Mouse (Mus musculus): ENCODE measurements around the gene Slc25a51.

The Slc25a51 gene

DNA sequence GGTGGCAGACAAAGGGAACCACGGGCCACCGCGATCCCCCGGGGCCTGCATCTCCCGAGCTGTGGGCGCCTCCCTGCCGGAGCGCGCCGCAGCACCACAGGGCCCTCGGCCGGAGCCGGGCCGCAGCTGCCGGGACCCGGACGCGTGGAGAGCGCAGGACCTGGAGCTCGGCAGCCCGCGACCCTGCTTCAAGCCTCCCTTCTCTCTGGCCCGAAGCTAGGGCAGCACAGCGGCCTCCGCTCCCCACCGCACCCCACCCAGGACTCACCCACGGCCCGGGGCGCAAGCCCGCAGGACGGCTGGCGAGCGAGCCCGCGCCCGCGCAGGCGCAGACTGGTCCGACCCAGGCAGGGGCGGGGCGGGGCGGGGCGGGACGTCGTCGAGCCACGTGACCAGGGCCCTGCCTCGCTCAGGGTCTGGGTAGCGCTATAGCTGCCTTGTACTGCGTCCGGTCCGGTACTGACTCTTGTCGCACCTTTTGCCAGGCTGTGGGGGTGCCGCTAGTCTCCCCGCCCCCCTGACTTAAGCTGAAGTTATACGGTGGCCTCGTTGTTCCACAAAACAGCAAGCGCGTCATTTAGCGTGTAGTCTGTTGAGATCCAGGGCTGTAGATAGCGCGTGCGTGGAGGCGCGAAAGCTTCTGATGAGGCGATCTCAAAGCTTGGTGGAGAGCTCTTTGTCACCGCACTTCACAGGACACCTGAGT lies at the start of gene Slc25a51:
TSS of gene Slc25a51 (minus strand) at position 340 of the 706 bp plus-strand sequence.
- DNase-seq (ENCODE audit: low read depth, low spot score), result peak; percentile 97

DNA sequence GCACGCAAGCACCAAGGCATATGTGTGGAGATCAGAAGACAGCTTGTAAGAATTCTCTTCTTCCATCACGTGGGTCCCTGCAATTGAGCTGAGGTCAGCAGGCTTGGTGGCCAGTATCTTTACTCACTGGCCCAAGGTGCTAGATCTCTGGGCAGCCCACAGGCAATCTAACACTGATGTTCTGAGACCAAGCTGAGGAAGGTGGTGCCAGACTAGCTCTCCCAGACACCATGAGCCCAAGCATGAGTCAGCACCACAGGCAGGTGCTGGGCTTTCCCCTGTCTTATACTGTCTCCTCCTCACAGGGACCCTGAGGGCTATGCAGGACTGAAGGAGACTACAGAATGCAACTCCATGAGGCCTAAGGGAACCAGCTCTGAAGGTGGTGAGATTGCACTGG lies 49.0 kb upstream of the Slc25a51 start:
- no peak for DNase-seq (ENCODE audit: low read depth, low spot score)

DNA sequence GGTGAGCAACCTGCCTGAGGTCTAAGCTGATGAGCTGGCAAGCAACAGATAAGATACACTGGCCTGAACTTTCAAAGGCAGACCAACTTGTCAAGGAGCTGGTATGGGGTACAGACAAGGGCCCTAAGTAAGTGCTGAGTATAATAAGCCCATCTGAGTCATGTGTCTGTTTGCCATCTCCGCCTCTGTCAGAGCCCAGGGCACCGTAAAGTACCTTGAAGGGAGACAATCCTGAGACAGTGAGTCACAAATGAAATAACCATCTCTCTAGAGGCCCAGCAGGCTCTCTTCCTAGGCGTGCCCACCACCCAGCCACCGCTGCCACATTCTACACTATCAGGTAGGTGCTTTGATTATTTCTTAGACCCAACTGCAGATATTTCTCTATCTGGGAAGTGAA lies 46.4 kb upstream of the Slc25a51 start:
- no peak for DNase-seq (ENCODE audit: low read depth, low spot score)

DNA sequence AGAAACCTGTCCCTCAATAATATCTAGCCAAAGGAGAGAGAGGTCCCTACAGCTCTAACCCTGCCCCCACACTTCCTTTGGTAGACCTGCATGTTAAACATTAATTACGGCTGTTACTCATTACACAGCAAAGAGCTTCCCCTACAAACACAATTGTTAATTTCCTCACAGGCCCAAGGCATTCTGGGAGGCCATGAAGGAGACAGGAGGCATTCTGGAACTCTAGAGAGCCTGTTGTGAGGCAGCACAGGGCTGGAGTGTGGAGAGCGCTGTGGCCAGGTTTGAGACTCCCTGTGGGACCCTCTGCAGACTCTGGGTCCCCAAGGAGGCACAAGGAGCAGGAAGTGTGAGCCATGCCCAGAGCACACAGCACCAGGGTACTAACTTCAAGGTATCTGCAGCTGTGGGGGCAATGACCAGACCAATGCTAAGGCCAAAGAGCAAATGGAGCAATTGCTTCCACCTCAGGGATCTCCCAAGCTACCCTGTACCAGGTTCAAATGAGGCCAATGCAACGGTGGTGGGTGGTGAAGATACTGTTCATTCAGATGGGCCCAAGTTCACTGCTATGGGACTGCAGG lies 44.8 kb upstream of the Slc25a51 start:
- no peak for DNase-seq (ENCODE audit: low read depth, low spot score)

DNA sequence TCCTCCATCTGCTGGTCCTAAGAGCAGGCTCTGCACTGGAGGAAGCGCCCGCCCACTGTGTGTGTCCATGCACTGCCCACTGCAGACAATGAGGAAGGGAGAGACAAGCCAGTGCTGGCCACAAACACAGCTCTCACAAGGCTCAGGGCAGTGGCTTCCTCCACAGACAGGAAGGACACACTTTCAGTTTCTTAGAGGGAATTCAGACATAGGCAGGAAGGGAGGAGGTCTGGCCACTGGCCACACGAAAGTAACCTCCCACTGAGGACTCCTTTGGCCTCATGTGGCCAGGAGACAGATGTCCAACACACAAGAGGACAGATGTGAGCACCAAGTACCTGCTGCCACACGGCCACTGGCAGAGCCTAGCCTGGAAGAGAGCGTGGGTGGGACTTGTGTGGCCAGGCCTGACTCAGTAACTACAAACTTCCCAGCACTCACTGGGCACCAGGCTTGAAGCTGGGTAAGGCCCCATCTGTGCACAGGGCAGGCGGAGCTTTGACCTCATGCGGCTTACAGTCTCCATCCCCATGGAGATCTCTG lies 44.1 kb upstream of the Slc25a51 start:
- DNase-seq (ENCODE audit: low read depth, low spot score), result no peak

DNA sequence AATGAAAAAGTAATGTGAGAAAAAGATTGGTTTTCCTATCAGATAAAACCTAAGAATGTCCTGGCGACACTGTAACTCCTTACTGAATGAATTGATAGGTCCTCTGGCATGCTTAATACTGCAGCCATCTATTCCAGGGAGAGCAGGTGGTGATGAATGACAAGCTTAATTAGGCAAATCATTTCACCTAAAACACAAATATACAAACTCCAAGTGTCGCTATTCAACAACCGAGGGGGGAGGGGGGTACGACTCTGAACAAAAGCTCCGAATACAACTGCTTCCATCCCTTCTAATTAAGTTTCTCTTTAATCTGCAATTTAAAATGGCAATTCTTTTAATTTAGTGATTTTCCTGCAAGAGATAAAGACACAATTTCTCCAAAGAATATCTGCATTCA lies 40.4 kb upstream of the Slc25a51 start:
- DNase-seq (ENCODE audit: low read depth, low spot score), result no peak

DNA sequence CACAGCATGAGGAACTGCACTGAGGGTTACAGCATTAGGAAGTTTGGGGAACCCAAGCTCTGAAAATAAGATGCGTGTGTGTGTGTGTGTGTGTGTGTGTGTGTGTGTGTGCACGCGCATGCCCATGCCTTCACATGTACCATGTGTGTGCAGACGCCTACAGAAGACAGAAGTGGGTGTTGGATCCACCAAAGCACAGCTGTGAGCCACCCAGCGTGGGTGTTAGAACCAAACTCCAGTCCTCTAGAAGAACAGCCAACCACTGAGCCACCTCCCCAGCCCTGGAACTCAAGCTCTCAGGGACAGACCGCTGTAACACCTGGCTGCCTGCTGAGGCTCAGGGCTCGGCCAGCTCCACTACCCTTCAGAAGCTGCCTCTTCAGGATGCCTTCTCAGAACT lies 39.9 kb upstream of the Slc25a51 start:
- no peak for DNase-seq (ENCODE audit: low read depth, low spot score)

DNA sequence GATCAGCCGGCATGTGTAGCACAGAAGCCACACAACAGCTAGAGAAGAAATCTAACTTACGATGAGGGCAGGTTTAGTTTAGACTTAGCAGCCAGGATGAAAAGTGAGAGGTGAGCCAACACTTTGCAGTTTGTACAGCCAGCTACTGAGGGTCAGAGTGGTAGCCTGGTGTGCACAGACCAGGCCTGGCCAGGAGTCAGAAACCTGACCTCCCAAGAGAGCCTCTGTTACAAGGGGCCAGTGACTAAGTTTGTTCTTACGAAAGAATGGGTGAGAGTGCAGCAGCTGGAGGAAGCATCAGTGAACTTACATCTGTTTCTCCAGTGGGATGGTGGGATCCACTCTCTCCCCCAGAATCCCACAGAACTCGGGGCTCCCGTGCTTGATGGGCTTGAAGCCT lies 38.6 kb upstream of the Slc25a51 start:
- DNase-seq (ENCODE audit: low read depth, low spot score), result no peak

DNA sequence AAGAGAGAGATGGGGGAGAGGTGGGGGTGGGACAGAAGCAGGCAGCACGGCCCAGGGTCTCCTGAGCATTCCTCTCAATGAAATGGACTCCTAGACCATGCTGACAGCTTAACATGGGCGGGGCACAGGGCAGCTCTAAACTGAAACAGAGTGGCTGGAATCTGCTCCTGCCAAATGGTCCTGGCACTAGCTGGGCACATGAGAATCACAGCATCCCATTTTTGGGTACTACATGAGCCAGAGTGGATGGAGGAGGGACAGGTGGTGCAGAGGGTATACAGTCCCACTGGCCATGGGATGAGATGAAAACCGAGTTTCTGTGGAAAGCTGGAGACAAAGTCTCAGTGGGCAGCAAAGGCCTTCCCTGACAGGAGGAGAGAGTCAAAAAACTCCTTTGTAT lies 36.7 kb upstream of the Slc25a51 start:
- no peak for DNase-seq (ENCODE audit: low read depth, low spot score)

DNA sequence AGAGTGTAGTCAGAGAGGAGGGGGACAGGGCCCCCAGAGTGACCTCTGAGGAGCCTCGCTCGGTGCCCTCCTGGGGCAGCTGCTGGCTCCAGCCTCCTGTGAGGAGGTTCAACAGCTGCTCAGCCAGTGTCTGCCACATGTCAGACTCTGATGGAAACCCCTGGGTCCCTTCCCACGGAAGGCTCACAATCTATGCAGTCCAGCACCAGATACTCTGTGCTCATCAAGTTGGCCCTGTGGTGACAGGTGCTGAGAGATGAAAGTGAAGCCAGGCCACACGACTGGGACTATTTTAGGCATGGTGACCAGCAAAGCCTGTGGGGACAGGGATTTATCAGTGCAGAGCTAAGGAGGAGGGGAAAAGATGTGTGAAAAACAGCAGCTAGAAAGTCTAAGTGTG lies 36.2 kb upstream of the Slc25a51 start:
- no peak for DNase-seq (ENCODE audit: low read depth, low spot score)

DNA sequence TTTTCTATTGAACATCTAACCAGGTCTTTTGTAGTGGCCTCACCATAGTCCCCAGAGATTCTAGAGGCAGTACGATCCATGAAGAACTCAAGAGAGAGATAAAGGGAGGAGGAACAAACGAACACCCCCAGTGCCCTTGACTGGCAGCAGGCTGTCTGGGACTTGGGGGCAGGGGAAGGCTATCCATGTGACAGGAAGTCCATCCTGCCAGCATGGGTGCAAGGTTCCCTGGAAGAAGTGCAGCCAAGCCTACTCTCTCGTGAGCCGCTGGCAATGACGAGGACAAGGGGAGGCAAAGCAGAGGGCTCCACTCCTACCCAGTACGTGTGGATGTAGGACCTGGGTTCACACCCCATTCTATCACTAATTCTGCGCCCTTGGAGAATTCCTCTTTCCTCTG lies 35.1 kb upstream of the Slc25a51 start:
- no peak for DNase-seq (ENCODE audit: low read depth, low spot score)

DNA sequence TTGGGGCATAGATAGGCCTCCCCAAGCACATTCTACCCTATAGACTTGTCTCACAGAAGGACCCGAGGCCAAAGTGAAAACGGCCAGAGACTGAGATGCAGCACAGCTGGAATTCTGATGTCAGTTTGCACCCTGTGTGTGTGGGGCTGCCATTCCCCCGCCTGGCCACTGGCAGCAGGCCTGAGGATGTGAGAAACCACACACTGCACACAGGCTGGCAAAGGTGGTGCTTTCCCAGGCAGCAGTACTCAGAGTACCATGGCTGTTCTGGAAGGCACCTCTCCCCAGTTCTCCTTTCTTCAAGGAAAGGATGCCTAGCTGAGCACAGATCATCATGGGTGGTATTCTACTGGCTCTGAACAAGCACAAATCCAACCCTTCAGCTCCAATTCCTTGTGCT lies 33.7 kb upstream of the Slc25a51 start:
- no peak for DNase-seq (ENCODE audit: low read depth, low spot score)

DNA sequence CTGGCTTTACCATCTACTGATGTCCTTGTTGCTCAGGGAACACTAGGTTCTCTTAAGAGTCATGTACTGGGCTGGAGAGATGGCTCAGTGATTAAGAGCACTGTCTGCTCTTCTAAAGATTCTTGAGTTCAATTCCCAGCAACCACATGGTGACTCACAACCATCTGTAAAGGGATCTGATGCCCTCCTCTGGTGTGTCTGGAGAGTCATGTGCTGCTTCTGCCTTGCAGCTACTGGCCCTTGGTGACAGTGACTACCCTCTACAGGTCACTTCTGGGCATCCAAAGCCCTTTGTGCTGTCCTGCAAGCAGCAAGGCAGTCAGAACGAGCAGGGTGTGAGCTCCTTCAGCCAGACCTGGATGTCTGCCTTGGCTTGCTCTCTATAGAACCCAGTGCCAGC lies 33.2 kb upstream of the Slc25a51 start:
- DNase-seq (ENCODE audit: low read depth, low spot score), result no peak

DNA sequence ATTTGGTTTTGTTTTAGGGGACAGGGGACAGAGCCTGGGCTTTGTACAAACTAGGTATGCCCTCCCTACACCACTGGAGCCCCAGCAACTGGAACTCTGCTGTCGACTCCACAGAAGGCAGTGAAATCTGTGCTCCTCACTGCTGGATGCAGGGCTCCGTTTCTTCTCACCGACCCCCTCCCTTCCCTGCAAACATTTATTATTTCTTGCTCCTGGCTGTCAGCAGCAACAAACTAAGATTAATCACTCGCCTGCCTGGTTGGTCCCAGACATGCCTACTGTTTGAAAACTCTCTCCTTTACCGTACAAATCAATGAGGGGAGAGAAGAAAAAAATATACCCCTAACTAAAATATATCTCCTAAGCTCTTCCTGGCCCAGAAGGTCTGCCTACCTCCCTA lies 30.7 kb upstream of the Slc25a51 start:
- DNase-seq (ENCODE audit: low read depth, low spot score), result no peak

DNA sequence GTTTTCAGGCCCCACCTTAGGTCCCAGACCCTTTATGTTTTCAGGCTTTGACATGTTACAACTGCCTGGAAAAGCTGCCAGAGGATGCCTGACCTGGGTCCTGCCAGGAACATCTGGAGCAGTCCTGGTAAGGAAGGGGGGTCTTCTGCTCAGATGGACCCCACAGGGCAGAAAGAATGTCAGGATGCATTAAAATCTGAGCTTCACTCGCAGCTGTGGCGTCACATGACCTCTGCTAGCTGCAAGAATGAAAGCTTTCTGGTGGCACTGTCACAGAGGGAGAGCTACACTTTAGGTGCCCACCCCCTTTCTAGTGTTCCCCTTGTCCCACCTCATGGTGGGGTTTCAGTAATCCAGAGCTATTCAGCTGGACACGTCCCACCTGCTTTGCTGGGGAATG lies 28.4 kb upstream of the Slc25a51 start:
- DNase-seq (ENCODE audit: low read depth, low spot score), result no peak

DNA sequence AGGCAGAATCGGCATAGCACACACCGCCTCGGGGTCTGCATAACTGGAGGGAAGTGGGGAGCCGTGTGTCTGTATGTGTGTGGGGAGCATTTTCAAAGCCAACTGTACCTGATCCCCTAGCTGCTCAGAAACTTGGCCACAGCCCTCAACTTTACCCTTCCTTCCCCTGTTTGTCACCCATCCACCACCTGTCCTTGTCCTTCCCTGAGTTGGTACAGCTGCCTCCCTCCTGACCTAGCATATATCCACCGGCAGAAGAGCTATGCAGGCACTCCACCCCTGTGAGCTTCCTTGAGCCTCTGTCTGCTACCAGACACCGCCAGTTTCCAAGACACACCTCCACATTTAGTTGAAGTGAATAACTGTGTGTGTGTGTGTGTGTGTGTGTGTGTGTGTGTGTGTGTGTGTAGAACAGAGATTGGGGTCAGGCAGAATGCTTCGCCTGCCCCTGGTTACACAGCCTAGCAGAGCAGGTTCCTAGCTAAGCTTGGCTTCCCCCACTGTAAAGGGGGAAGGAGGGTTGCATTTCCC lies 27.9 kb upstream of the Slc25a51 start:
- no peak for DNase-seq (ENCODE audit: low read depth, low spot score)

DNA sequence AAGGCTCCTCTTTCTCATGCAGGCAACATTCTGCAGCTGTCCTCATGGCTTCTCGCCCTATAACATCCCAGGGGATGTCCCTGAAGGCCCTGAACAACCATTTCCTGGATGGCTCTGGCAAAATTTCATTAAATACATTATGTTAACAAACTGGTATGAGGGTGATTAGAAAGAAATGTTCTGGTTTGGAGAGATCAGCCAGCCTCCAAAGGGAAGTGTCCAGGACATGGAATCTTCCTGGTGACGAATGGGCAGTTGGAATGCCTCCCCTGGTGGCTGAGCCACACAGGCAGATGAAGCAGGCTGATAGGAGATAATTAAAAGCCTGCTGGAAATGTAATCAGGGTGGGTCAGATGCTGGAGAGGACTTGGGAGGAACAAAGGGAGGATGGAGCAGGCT lies 27.3 kb upstream of the Slc25a51 start:
- DNase-seq (ENCODE audit: low read depth, low spot score), result no peak

DNA sequence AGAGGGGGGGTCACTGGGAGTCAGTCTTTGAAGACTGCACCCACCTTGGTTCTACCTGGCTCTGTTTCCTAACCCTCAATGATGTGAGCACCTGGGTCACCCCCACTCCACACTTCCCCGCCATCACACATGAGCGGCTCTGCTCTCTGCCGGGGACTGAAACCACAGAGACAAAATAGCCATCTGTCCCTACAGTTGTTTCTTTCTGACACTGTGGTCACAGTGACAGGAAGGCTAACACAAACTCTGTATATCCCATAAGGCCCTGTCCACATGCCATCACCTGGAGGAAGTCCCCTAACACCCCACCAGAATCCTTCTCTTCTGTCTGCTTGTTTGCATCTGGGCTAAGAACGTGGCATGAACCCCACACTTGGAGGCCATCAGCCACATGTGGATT lies 26.1 kb upstream of the Slc25a51 start:
- no peak for DNase-seq (ENCODE audit: low read depth, low spot score)

DNA sequence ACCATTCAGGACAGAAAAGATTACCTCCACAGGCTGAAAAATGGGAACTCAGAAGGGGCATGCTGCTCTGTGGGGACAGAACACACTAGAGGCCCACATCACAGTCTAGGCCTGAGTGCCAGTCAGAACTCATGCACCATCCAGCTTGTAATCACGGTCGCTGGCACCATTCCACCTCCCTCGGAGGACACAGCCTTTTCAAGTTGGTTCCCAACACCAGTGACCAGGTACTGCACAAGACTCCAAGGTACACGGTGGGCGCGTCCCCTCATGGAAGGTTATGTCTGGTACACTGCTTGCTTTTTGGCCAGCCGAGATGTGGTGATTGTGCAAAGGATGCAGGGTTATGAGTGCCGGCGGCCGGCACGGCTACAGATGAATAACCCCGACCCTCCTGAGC lies 25.5 kb upstream of the Slc25a51 start:
- DNase-seq (ENCODE audit: low read depth, low spot score), result no peak

DNA sequence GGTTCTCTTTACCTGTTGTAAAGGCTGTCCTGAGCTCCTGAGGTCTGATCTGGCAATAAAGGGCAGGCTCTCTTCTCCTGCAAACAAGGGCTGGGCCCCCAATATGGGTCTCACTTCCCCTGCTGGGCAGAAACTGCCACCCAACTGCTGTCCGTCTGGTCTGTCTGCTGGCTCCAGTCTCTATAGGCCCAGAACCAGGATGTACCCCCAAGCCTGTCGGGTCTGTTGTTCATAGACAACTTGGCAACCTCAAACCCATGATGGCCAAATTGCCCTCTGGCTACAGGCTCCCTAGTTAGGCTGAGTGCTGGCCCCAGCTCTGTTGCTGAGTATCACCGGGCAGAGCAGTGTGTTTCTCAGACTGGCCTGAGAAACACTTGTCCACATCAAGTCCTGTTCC lies 23.2 kb upstream of the Slc25a51 start:
- no peak for DNase-seq (ENCODE audit: low read depth, low spot score)

DNA sequence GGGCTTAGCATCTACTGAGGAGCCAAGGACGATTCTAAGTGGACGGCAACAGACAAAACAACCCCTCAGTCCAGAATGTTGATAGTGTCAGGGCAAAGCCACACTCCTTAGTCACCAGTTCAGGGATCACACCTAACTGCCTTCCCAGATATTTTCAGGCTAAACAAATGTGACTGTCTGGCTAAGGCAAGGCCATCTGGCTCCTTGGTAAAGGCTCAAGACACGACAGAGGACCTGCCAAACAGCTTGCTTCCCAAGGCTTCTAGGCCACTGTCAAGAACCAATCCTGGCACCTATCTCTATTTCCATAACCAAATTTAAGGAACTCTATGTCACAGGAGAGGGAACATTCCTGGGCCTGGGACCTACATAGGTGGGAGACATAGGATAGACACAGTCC lies 22.8 kb upstream of the Slc25a51 start:
- no peak for DNase-seq (ENCODE audit: low read depth, low spot score)

DNA sequence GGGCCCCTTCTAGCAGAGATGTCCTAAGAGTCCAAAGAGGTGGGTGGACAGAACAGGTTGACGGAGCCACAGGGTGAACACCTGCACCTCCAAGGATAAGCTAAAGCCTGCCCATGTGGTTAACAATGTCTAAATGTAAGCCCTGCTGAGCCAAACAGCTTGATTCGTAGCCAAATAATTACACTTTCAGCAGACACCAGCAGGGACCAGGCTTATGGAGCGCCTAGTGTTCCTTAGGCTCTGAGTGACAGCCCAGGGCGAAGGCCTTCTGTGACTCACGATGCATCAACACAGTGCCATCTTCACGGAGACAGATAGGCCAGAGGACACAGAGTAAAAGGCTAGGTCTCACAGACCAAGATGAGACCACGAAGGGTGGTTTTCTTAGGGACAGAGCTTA lies 20.9 kb upstream of the Slc25a51 start:
- DNase-seq (ENCODE audit: low read depth, low spot score), result no peak

DNA sequence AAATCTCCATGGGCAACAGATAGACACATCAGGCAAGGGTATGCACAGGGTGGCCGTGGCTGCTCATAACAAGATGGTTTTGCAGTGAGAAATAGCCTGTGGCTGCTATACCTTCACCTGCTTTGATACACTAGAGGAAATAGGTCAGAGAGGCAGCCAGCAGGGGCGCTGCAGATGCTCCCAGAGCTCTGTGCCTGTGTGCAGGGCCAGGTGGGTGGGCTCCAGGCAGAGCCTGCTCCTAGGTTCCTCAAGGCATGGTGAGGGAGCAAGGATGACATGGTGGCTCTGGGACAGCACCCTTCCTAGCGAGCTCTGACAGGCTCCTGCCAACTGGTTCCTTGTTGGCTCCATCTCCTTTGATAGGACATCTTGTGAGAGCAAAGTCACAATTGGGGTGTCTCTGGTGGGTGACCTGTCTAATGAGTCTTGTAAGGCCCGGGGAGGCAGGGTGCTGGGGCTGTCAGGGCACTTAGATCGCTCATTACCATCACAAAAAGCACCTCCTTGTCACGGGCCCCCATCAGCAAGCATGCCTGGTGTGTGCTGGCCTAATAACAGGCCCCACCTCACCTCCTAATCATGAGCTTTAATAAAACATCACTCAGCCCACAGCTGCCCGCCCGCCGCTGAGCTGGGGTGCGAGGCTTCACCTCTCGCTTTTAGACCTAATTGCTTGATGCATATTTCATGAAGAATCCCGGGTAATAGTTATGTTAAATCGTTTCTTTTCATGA lies 18.3 kb upstream of the Slc25a51 start:
- no peak for DNase-seq (ENCODE audit: low read depth, low spot score)
